Mouse (Mus musculus): Measurements from ENCODE around the gene Rnf34. TPM values are rescaled to one million over a fixed set of nuclear protein-coding genes. Genes with fewer than 3 reads are reported as not detected.

Rnf34 gene
- total RNA-seq, 2 experiments from 2014 or later, result 57.7 to 58.8 TPM

DNA sequence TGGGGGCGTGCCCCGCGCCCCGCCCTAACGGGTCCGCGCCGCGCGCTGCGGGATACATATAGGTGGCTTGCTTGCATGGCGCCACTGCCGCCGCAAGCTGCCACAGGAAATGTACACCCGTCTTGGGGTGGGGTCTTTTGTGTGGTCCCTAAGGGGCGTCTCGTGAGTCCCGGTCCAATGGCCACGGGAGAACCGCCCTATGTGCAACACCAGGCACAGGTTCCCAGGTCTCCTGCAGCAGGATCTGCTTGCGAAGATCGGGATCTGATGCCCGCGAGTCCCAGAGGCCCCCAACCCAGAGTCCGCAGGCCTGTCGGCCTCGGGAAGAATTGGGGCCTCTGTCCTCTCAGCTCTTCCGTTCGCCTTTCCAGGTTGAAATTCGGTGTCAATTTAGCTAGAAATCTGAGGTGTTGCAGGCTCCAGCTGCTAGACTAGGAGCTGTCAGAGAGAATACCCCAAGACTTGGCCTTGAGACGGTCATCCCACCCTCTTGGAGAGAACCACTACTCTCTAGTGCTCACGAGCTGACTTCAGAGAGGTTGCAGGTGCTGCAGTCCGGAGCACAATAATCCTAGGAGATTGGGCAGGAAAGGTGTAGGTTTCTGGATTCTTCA, 50.8 kb downstream of the Rnf34 start:
- no peak for DNase-seq

DNA sequence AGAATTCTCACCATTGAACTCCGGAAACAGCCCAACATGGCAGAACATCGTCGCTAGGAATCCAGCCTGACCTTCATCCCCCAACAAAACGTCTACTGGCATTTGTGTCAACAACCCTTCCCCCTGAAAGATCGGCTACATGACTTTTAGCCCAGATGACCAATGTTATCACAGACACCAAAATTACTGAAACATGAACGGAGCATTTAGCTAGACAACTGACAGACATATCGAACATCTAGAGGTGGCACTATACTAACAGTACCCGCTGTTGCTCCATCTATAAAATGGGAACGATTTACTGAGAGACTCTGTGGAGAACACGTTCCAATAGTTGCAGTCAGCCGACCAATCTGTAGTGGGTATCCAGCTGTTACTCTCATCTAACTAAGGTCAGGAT, 51.3 kb downstream of the Rnf34 start:
- DNase-seq, result no peak

DNA sequence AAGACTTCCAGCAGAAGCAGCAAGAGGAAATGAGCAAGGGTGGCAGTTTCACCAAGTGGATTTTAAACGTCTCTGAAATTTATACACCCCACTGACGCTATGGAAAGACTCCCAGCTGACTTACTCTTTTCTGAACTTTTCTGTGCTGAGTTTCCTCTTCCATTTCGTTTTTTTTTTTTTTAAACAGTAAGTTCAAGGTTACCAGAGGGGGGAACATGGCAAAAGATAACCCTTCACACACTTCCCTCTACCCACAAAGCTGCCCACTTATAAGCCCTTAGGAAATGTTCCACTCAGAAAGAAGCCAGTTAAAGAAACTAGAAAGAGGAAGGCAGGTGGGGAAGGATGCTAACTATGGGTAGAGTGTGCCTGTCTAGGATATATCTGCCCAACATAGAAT, 51.8 kb downstream of the Rnf34 start:
- DNase-seq, result no peak

DNA sequence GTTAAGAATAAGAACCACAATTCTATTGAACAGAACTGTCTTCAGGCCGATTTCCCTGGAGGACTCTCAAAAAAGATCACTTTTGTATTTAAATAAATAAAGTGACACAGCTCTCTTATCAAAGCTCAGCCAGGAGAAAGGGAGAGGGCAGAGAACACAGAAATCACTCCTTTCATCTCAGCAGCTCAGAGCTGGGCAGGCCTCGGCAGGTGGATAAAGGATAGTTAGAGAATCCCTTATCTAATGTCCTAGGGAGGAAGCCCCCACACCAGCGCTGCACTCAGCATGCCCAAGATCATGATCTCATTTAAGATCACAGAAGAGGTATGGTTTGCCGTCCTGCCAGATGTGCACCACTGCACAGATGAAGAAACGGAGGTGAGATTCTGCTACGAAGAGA, 52.4 kb downstream of the Rnf34 start:
- DNase-seq, result no peak

DNA sequence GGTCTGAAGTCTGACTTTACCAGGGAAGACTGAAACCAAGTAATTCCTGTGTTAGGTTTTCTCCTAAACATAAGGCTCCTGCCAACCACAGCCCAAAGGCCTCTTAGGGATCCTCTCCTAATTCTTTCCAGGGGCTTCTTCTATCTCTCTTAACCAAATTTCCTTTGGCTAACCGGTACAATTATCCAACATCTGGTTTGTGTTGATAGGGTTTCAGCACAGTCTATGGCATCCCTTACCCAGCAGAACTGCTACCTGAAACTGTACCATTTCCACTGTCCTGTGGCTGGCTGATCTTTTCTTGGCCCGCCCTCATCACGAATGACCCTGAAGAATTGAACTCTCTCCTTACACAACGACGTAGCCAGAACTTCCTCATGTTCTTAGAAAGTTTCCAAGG, 53.3 kb downstream of the Rnf34 start:
- no peak for DNase-seq

DNA sequence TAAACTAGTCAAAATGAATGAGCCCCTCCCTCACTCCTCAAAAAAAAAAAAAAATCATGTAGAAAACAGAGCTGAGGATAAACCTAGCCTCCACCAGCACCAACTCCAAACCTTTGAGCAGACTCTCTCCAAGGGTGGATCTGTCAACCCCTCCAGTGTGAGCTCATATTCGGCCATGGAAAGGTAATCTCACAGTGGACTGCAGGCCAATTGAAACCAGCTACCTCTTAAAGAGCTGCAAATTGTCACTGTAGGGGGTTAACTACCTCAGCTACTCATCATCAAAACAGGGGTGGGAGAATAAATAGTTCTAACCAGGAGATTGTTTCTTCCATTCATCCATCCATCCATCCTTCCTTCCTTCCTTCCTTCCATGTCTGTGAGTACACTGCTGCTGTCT, 57.3 kb downstream of the Rnf34 start:
- no peak for DNase-seq

DNA sequence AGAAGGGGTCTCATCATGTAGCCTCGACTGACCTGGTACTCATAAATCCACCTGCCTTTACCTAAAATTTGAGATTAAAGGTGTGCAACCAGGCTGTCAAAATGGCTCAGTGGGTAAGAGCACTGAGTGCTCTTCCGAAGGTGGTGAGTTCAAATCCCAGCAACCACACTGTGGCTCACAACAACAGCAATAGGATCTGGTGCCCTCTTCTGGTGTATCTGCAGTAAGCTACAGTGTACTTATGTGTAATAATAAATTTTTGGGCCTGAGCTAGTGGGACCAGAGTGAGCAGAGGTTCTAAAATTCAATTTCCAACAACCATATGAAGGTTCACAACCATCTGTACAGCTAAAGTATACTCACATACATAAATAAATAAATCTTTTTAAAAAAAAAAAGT, 58.2 kb downstream of the Rnf34 start:
- DNase-seq, result no peak

DNA sequence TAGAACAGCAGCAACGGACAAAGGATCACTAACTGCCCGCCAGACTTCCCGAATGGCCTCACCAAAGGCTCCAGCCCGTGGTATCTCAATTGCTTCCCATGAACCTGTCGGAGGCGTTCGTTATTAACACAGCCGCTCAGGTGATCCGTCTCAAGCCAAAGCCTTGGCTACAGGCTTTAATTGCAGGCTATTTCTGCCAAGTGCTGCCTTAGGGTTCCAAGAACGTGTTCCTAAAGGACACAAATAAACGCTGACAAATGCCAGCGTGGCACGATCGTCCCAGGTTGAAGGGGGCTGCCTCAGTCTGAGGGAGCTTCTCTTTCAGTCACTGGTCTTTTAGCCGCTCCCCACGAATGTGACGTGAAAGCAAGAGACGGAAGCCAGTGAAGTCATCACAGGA, 59.6 kb downstream of the Rnf34 start:
- no peak for DNase-seq

DNA sequence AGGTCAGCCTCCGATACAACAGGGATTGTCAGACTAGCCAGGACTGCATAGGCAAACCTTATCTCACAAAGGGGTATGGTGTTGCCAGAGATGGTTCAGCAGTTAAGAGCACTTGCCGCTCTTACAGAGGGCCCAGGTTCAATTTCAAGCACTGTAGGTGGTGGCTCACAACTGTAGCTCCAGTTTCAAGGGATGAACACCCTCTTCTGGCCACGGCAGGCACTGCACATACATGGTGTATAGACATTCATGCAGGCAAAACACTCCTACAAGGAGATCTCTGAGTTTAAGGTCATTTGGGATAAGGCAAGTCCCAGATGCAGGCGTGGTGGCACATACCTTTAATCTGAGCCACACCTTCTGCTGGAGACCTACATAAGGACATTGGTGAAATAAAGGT, 63.0 kb downstream of the Rnf34 start:
- no peak for DNase-seq

DNA sequence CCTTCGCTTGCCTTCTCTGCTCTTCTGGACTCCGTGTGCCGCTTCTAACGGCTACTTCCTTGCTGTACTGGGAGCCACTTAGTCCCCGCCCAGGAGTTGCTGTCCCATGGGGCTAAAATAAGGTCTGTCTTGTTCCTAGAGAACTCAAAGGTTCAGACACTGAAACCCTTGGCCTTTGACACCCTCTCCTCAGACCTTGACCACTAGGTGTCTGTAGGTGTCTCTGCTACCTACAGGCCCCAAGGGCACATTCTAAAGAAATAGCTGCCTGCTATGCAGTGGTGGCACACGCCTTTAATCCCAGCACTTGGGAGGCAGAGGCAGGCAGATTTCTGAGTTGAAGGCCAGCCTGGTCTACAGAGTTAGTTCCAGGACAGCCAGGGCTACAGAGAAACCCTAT, 66.3 kb downstream of the Rnf34 start:
- no peak for DNase-seq

DNA sequence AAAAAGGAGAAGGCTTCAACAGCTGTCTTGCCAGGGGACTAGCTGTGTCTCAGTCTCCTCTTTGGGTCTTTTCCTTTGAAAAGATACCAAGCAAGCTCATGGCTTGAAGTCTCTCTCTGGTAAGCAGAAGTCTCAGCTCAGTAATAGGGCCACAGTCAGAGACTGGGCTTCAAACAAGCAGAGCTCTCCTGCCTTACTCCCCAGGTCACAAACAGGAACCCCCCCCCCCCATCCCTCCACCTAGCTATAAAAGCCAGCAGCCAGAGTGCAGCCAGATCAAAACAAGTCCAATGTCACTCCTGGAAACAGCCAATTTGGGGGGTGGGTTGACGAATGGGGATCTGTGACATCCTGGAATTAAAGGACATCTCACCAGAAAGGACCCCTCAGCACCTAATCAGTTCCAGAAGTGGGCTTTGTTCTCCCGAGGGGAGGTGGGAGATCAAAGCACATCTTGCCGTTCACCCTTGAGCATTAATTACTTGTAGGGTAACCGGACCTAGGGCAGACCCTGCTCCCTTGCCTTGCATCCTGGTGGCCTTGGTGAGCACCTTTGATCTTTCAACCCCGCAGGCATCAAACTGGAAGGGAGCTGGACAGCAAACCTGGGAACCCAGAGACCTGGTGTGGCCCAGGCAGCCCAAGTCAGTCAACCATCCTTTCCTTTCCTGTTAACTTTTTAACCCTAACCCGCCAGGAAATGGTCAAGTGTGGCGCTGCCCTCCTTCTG, 68.3 kb downstream of the Rnf34 start:
- DNase-seq, result no peak

DNA sequence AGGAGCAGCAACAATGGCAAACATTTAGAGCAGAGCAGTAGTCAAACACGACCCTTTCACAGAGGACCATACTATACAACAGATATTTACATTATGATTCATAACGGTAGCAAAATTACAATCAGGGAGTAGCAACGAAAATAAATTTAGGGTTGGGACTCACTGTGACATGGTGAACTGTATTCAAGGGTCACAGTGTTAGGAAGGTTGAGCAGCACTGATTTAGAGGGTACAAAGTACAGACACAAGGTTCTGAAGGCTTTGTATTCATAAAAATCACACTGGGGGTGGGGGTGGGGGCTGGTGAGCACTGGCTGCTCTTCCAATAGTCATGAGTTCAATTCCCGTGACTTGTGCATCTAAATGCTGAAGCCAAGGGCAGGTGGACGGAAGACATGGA, 70.7 kb downstream of the Rnf34 start:
- no peak for DNase-seq

Other genes starting within 250 kb of the Rnf34 start
- 10 to 100 TPM; 37.1 to 40.5 TPM for gene Ift81, start 235.5 kb upstream of the Rnf34 start, total RNA-seq (2021)
- gene P2rx7, start 206.1 kb upstream of the Rnf34 start, total RNA-seq (2021), result 1 to 10 TPM; 7.4 to 7.7 TPM
- 10 to 100 TPM; 12.9 to 13.1 TPM for gene P2rx4, start 142.5 kb upstream of the Rnf34 start, total RNA-seq (2021)
- 100 to 1,000 TPM; 108 to 109 TPM for gene Camkk2, start 70.6 kb upstream of the Rnf34 start, total RNA-seq (2021)
- 100 to 1,000 TPM; 193 to 202 TPM for gene Anapc5, start 28.7 kb upstream of the Rnf34 start, total RNA-seq (2021)
- gene Kdm2b, start 139.8 kb downstream of the Rnf34 start, total RNA-seq (2021), result 10 to 100 TPM; 35.3 to 43.9 TPM
- 10 to 100 TPM; 11.7 TPM for gene Orai1, start 165.0 kb downstream of the Rnf34 start, total RNA-seq (2021)
- gene Morn3, start 197.0 kb downstream of the Rnf34 start, total RNA-seq (2021), result not detected
- gene Tmem120b, start 218.4 kb downstream of the Rnf34 start, total RNA-seq (2021), result 10 to 100 TPM; 16.3 to 19.9 TPM